Comparison of ENCODE assay signal across 27 mouse cellular contexts in the genomic region with DNA sequence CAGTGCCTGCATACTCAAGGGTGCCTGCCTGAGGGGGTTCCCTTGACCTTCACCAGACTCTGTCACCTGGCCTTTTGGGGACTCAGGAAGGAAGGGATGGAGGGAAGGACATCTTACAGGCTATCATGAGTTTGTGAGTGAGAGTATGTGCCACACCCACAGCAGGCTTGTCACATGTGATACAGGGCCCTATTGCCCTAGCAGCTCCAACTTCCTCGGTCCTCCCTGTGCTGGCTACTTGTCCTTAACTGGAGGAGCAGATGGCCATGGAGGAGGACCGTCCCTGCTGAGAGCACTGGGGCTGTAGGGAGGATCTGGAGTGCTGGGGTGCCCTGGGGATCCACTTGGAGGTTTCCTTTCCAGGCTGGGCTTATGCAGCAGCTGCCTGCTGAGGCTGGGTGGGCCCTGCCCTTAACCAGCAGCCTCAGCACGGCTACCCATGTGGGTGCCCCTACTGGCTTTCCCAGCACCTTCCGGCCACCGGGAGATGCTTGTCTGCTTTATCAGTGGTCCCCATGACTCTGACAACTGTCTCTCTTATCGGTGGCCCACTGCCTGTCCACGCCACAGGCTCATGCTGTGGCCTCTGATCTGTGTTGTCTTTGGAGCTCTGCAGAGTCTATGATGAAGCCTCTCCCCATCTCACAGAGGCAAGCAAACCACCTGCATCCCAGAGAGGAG. TPM values are rescaled to one million over a fixed set of nuclear protein-coding genes. Genes with fewer than 3 reads are reported as not detected.
DNase-seq lines count a peak whose midpoint lies in the region; ATAC-seq and TF ChIP-seq lines count a peak whose summit lies in the region.
"Had no signal": no experiment of that assay in that cellular context is flagged by ENCODE, and none has a peak within 500 bp of the region (broad histone marks: within the 10 kb centered on the region; RNA-seq: fewer than 3 reads in every experiment).

No protein-coding gene starts in this region.

- peak in 1 of 2 experiments; percentile 38; a peak in 1 of 4 replicates for TF ChIP-seq POLR2A in MEL (IDR thresholded peaks at IDR 0.05; ENCODE audit: control insufficient read depth in 1 of 2, insufficient read depth in 1 of 2, low read depth in 1 of 2, low read length in 2 of 2, poor library complexity in 1 of 2)

- no peaks in the 10 kb centered on the region for H3K9me3 ChIP-seq in MEL (replicated peaks; ENCODE audit: insufficient read depth, low read length)
- no peaks in the 10 kb centered on the region for H3K9me3 ChIP-seq in liver, embryonic 11.5 days (ENCODE audit: control insufficient read depth, low read length)
- H3K9me3 ChIP-seq: heart, embryonic 15.5 days; hindbrain, embryonic 10.5 days; kidney, embryonic 15.5 days; limb, embryonic 15.5 days had no signal

- no peaks in the 10 kb centered on the region for H3K79me2 ChIP-seq in MEL (ENCODE audit: control insufficient read depth, insufficient read depth, low read length, poor library complexity)

- WGBS in liver, embryonic 11.5 days, result 33% methylated on average over 7 of the region's 7 CpGs

- no peak for TF ChIP-seq CTCF in MEL (IDR thresholded peaks at IDR 0.05 in 2 of 3, conservative IDR thresholded peaks at IDR 0.05 in 1 of 3; ENCODE audit: control insufficient read depth in 1 of 3, insufficient read depth in 1 of 3, low read depth in 2 of 3, low read length in 3 of 3, poor library complexity in 1 of 3, severe bottlenecking in 1 of 3)

- H3K27ac ChIP-seq in MEL (ENCODE audit: control insufficient read depth, low read depth, low read length), result peak overlapping the region; percentile 72
- peak overlapping the region; percentile 49 for H3K27ac ChIP-seq in liver, embryonic 11.5 days (ENCODE audit: low read depth, low read length)
- H3K27ac ChIP-seq: heart, embryonic 15.5 days; hindbrain, embryonic 10.5 days; kidney, embryonic 15.5 days; limb, embryonic 15.5 days had no signal

- peak; percentile 91 to 97 for TF ChIP-seq EP300 in MEL (IDR thresholded peaks at IDR 0.05; ENCODE audit: low read depth in 1 of 2, low read length in 2 of 2)

- H3K4me1 ChIP-seq in MEL (ENCODE audit: control insufficient read depth in 1 of 2, insufficient read depth in 2 of 2, low read length in 2 of 2), result peaks cover 42 to 83% of the 10 kb centered on the region in 2 experiments
- H3K4me1 ChIP-seq in liver, embryonic 11.5 days (replicated peaks; ENCODE audit: control insufficient read depth, insufficient read depth, low read length), result peaks cover 60% of the 10 kb centered on the region
- H3K4me1 ChIP-seq: limb, embryonic 15.5 days had no signal

- no peak for TF ChIP-seq RAD21 in MEL (IDR thresholded peaks at IDR 0.05; ENCODE audit: low read depth, low read length)

- no peak overlapping the region for H3K4me3 ChIP-seq in MEL (ENCODE audit: control insufficient read depth in 1 of 2, insufficient read depth in 1 of 2, low read depth in 2 of 2, low read length in 2 of 2)
- no peak overlapping the region for H3K4me3 ChIP-seq in liver, embryonic 11.5 days (ENCODE audit: low read depth, low read length)
- H3K4me3 ChIP-seq: erythroblast, embryonic 14.5 days; heart, embryonic 15.5 days; hindbrain, embryonic 10.5 days; kidney, embryonic 15.5 days; limb, embryonic 15.5 days had no signal

- ATAC-seq in common myeloid progenitor, adult 5-6 weeks (replicated peaks; ENCODE audit: low read depth, poor library complexity, severe bottlenecking), result peak; percentile 39
- peak; percentile 74 for ATAC-seq in liver, embryonic 11.5 days (replicated peaks; ENCODE audit: low FRiP score)
- peak; percentile 66 for ATAC-seq in megakaryocyte, adult 5-6 weeks (ENCODE audit: poor library complexity, severe bottlenecking)
- ATAC-seq: forebrain, embryonic 14.5 days; lung, postnatal 0 days had no signal

- H3K36me3 ChIP-seq in MEL (ENCODE audit: control insufficient read depth in 1 of 2, insufficient read depth in 2 of 2, low read length in 2 of 2), result peaks cover 0 to 56% of the 10 kb centered on the region in 2 experiments; a peak in 2 of 4 replicates
- no peaks in the 10 kb centered on the region for H3K36me3 ChIP-seq in liver, embryonic 11.5 days (ENCODE audit: control insufficient read depth, insufficient read depth, low read length)
- H3K36me3 ChIP-seq: heart, embryonic 15.5 days; kidney, embryonic 15.5 days had no signal

- DNase-seq in MEL (ENCODE audit: low read depth, low spot score), result peak; percentile 76
- DNase-seq in liver, embryonic 11.5 days (ENCODE audit: low spot score), result peak; percentile 46
- no peak for DNase-seq in cerebellum, postnatal 10 days
- DNase-seq in heart, postnatal 4 days, result no peak
- no peak for DNase-seq in cerebellum, postnatal 4 days (ENCODE audit: low spot score in 2 of 2)
- no peak for DNase-seq in left cerebral cortex, adult 11 months (ENCODE audit: low spot score)
- DNase-seq: adrenal gland, postnatal 25 days; cerebellum, adult 18-20 months; gastrocnemius, postnatal 25 days; retina, postnatal 1 day; thymus, postnatal 25 days had no signal

- H3K9ac ChIP-seq in MEL (ENCODE audit: control insufficient read depth, low read depth, low read length, poor library complexity, severe bottlenecking), result peak overlapping the region; percentile 44
- peak overlapping the region; percentile 16; the same call in 1 of the 2 replicates for H3K9ac ChIP-seq in liver, embryonic 11.5 days (ENCODE audit: low read depth, low read length)
- H3K9ac ChIP-seq: heart, embryonic 15.5 days; kidney, embryonic 15.5 days; limb, embryonic 15.5 days had no signal

- H3K4me2 ChIP-seq in liver, embryonic 11.5 days, result peak overlapping the region; percentile 36
- H3K4me2 ChIP-seq: heart, embryonic 15.5 days; kidney, embryonic 15.5 days; limb, embryonic 15.5 days had no signal

- H3K27me3 ChIP-seq in MEL (ENCODE audit: control insufficient read depth in 1 of 2, insufficient read depth in 2 of 2, low read length in 2 of 2), result no peaks in the 10 kb centered on the region
- no peaks in the 10 kb centered on the region for H3K27me3 ChIP-seq in liver, embryonic 11.5 days (replicated peaks; ENCODE audit: control insufficient read depth, insufficient read depth, low read length)
- H3K27me3 ChIP-seq: kidney, embryonic 15.5 days; limb, embryonic 15.5 days had no signal

TF ChIP-seq in MEL, 35 proteins besides CTCF, POLR2A, EP300 and RAD21 (continues in another document):
- TF ChIP-seq JUND (IDR thresholded peaks at IDR 0.05; ENCODE audit: low read depth, low read length) (no peak), NELFE (IDR thresholded peaks at IDR 0.05; ENCODE audit: low read depth, low read length) (no peak), UBTF (IDR thresholded peaks at IDR 0.05; ENCODE audit: borderline replicate concordance, insufficient read depth, low read depth, low read length) (no peak), CHD1 (IDR thresholded peaks at IDR 0.05; ENCODE audit: low read depth, low read length) (no peak), CHD2 (IDR thresholded peaks at IDR 0.05; ENCODE audit: low read length) (no peak), MAFK (IDR thresholded peaks at IDR 0.05; ENCODE audit: borderline replicate concordance, low read depth, low read length) (peak; percentile 42; the same call in 1 of the 2 replicates), MXI1 (IDR thresholded peaks at IDR 0.05; ENCODE audit: low read depth, low read length) (peak; percentile 68), SMC3 (IDR thresholded peaks at IDR 0.05; ENCODE audit: low read depth, low read length) (no peak), MYB (IDR thresholded peaks at IDR 0.05; ENCODE audit: low read depth, low read length) (peak; percentile 86), ZC3H11A (IDR thresholded peaks at IDR 0.05; ENCODE audit: low read depth, low read length) (no peak), MAX (IDR thresholded peaks at IDR 0.05; ENCODE audit: low read length) (peak; percentile 27), ZMIZ1 (IDR thresholded peaks at IDR 0.05; ENCODE audit: low read depth, low read length) (no peak), ZKSCAN1 (IDR thresholded peaks at IDR 0.05; ENCODE audit: low read depth, low read length) (no peak), ZNF384 (IDR thresholded peaks at IDR 0.05; ENCODE audit: low read depth, low read length) (no peak), SIN3A (IDR thresholded peaks at IDR 0.05; ENCODE audit: low read length) (peak; percentile 89), TBP (IDR thresholded peaks at IDR 0.05; ENCODE audit: low read depth, low read length) (no peak), TCF12 (IDR thresholded peaks at IDR 0.05; ENCODE audit: low read depth, low read length) (peak; percentile 94), ELF1 (IDR thresholded peaks at IDR 0.05; ENCODE audit: low read depth, low read length) (peak; percentile 40; the same call in 1 of the 2 replicates), E2F4 (IDR thresholded peaks at IDR 0.05; ENCODE audit: borderline replicate concordance, low read depth, low read length) (no peak), USF2 (IDR thresholded peaks at IDR 0.05; ENCODE audit: borderline replicate concordance in 1 of 2, insufficient read depth in 1 of 2, low read depth in 1 of 2, low read length in 2 of 2) (no peak), MEF2A (IDR thresholded peaks at IDR 0.05; ENCODE audit: extremely low read depth, insufficient replicate concordance, low read depth, low read length, poor library complexity, severe bottlenecking) (peak; percentile 55; the same call in 1 of the 2 replicates), USF1 (IDR thresholded peaks at IDR 0.05; ENCODE audit: low read depth, low read length) (peak; percentile 47; the same call in 1 of the 2 replicates), GABPA (IDR thresholded peaks at IDR 0.05; ENCODE audit: low read depth, low read length) (no peak), HCFC1 (IDR thresholded peaks at IDR 0.05; ENCODE audit: low read depth, low read length) (0 out of 2 replicates have a peak, but pooled peaks have one; percentile 32)

RNA-seq across cellular contexts. Expression of gene Dnajb8, which starts 29.9 kb away (rescaled TPM):
- total RNA-seq in MEL (2012; rRNA removed), result not detected in 2 replicates
- not detected for polyA plus RNA-seq in MEL (2012; ENCODE audit: insufficient read depth in 1 of 2, insufficient read length in 2 of 2, low read depth in 1 of 2, low replicate concordance in 2 of 2, missing spikeins in 1 of 2)
- not detected in 2 replicates for total RNA-seq in common myeloid progenitor, adult 5-6 weeks (2017)
- polyA plus RNA-seq in liver, embryonic 11.5 days (2014; fragmentation: Nextera tagmentation; extraction: Ambion mirVana), result not detected in 2 replicates
- not detected in 2 replicates for total RNA-seq in megakaryocyte, adult 5-6 weeks (2015)
- total RNA-seq in megakaryocyte, adult 5-6 weeks (2017), result not detected in 2 replicates
- total RNA-seq in heart, postnatal 4 days (2021), result not detected
- total RNA-seq: adrenal gland, postnatal 25 days; gastrocnemius, postnatal 25 days; heart, adult 8-10 months; layer of hippocampus, postnatal 10 days; left cerebral cortex, postnatal 25 days; midbrain, postnatal 0 days had no signal
- polyA plus RNA-seq: cortical plate, adult 2 months; embryonic facial prominence, embryonic 11.5 days; erythroblast, embryonic 14.5 days; forebrain, embryonic 14.5 days; heart, embryonic 15.5 days; hindbrain, embryonic 10.5 days; kidney, embryonic 15.5 days; large intestine, adult 2 months; limb, embryonic 15.5 days; lung, postnatal 0 days; midbrain, postnatal 0 days had no signal

RNA-seq across cellular contexts. Expression of gene Gata2, which starts 58.2 kb away (rescaled TPM):
- total RNA-seq in MEL (2012; rRNA removed), result 3.7 and 7.7 TPM in 2 replicates
- 10 to 100 TPM in 1 of 2 experiments, not detected in 1; 12.4 TPM for polyA plus RNA-seq in MEL (2012; ENCODE audit: insufficient read depth in 1 of 2, insufficient read length in 2 of 2, low read depth in 1 of 2, low replicate concordance in 2 of 2, missing spikeins in 1 of 2)
- total RNA-seq in common myeloid progenitor, adult 5-6 weeks (2017), result 48.1 and 78.8 TPM in 2 replicates
- polyA plus RNA-seq in liver, embryonic 11.5 days (2014; fragmentation: Nextera tagmentation; extraction: Ambion mirVana), result 13.3 and 15.9 TPM in 2 replicates
- 21.4 and 22.3 TPM in 2 replicates for total RNA-seq in megakaryocyte, adult 5-6 weeks (2015)
- total RNA-seq in megakaryocyte, adult 5-6 weeks (2017), result 11.3 and 13.5 TPM in 2 replicates
- 10 to 100 TPM; 15.2 to 16.8 TPM for total RNA-seq in heart, postnatal 4 days (2021)

Comparison
In these comparisons a context has a peak if more than half of its experiments do, and no peak if none do; other contexts are left out.
1. DNase-seq: peak in MEL (single experiment) and liver, embryonic 11.5 days (single experiment); none in cerebellum, postnatal 10 days (0 of 2), heart, postnatal 4 days (single experiment), cerebellum, postnatal 4 days (0 of 2) and left cerebral cortex, adult 11 months (single experiment).
2. Peak in every context shown above with its lines, with median percentiles within 50 percentile points of each other: ATAC-seq.